Mouse (Mus musculus) heart, postnatal 10 days (tissue): Measurements from ENCODE around the gene Fbxw8. TPM values are rescaled to one million over a fixed set of nuclear protein-coding genes. Genes with fewer than 3 reads are reported as not detected.
A peak's percentile ranks its signal among the peaks of the same experiment; 100 is the strongest.

Source experiments
- DNase-seq, 2 experiments: peaks; one replicate each; pipeline ENCODE4 v3.0.0; 2021
- intact Hi-C: fragments of 180-260 bp; cut with DNase I; formaldehyde crosslinking; loops from one replicate; pipeline ENCODE4 v1.15.1; 2025
- total RNA-seq, 2 experiments: library from RNA; stranded (reverse); gene quantifications; 2 replicates each; pipeline ENCODE4 v1.2.3; 2021

Fbxw8 gene
- total RNA-seq, 2 experiments from 2014 or later = 50.1 to 58.1 TPM

- DNase-seq = no peak
- intact Hi-C loops = no loop called here
Observed at GRCm38 (mm10) chr5:118048412-118048811, 106.9 kb downstream of the Fbxw8 start.

GRCm38 (mm10) chr5:118047091-118047757 lies 108.0 kb downstream of the Fbxw8 start:
- DNase-seq = no peak

GRCm38 (mm10) chr5:118045385-118045784 lies 109.9 kb downstream of the Fbxw8 start:
- intact Hi-C loops = no loop called here
- no peak for DNase-seq

More at GRCm38 (mm10) chr5:118047091-118047757, 108.0 kb downstream of the Fbxw8 start:
- intact Hi-C loops = no loop called here

GRCm38 (mm10) chr5:118044907-118045306 lies 110.4 kb downstream of the Fbxw8 start:
- intact Hi-C loops = no loop called here
- DNase-seq = no peak

- DNase-seq = no peak
- intact Hi-C loops = no loop called here
Observed at GRCm38 (mm10) chr5:118043761-118044160, 111.5 kb downstream of the Fbxw8 start.

GRCm38 (mm10) chr5:118042599-118042998 lies 112.7 kb downstream of the Fbxw8 start:
- intact Hi-C loops = no loop called here
- DNase-seq = no peak

GRCm38 (mm10) chr5:118039241-118039668 lies 116.0 kb downstream of the Fbxw8 start:
- no peak for DNase-seq
- intact Hi-C loops = no loop called here

GRCm38 (mm10) chr5:118037798-118038484 lies 117.3 kb downstream of the Fbxw8 start:
- DNase-seq = peak; percentile 63 to 68
- intact Hi-C loops = no loop called here

GRCm38 (mm10) chr5:118036888-118037797 lies 118.1 kb downstream of the Fbxw8 start:
- no peak for DNase-seq
- intact Hi-C loops = no loop called here

- DNase-seq = no peak
- intact Hi-C loops = no loop called here
Observed at GRCm38 (mm10) chr5:118035786-118036185, 119.5 kb downstream of the Fbxw8 start.

GRCm38 (mm10) chr5:118034632-118035031 lies 120.6 kb downstream of the Fbxw8 start:
- DNase-seq = no peak
- intact Hi-C loops = no loop called here

- no peak for DNase-seq
- intact Hi-C loops = no loop called here
Observed at GRCm38 (mm10) chr5:118033740-118034139, 121.5 kb downstream of the Fbxw8 start.

GRCm38 (mm10) chr5:118033328-118033727 lies 121.9 kb downstream of the Fbxw8 start:
- intact Hi-C loops = no loop called here
- DNase-seq = no peak

- intact Hi-C loops = no loop called here
- DNase-seq = no peak
Observed at GRCm38 (mm10) chr5:118031508-118031907, 123.8 kb downstream of the Fbxw8 start.

- intact Hi-C loops = no loop called here
Observed at GRCm38 (mm10) chr5:118031059-118031458, 124.2 kb downstream of the Fbxw8 start.

GRCm38 (mm10) chr5:118030022-118030675 lies 125.1 kb downstream of the Fbxw8 start:
- intact Hi-C loops = no loop called here
- no peak for DNase-seq

More at GRCm38 (mm10) chr5:118031059-118031458, 124.2 kb downstream of the Fbxw8 start:
- DNase-seq = no peak

GRCm38 (mm10) chr5:118029420-118029819 lies 125.8 kb downstream of the Fbxw8 start:
- intact Hi-C loops = no loop called here
- DNase-seq = no peak

GRCm38 (mm10) chr5:118029035-118029408 lies 126.2 kb downstream of the Fbxw8 start:
- DNase-seq = no peak
- intact Hi-C loops = no loop called here

- DNase-seq = peak; percentile 63 to 68
- intact Hi-C loops = no loop called here
Observed at GRCm38 (mm10) chr5:118028191-118029034, 126.9 kb downstream of the Fbxw8 start.

GRCm38 (mm10) chr5:118027698-118028190 lies 127.5 kb downstream of the Fbxw8 start, which contains the start of gene Tesc:
TSS of gene Tesc (plus strand) at chr5:118027743.
- DNase-seq = no peak
- intact Hi-C loops = no loop called here
